Mouse (Mus musculus) kidney, postnatal 0 days (tissue): ENCODE data around the gene Slc26a10. TPM values are rescaled to one million over a fixed set of nuclear protein-coding genes. Genes with fewer than 3 reads are reported as not detected.
A peak's percentile ranks its signal among the peaks of the same experiment; 100 is the strongest.

Source experiments
- ATAC-seq: fragments of 200-750 bp; cut with Nextera tagmentation; replicated peaks from 2 replicates; pipeline ENCODE4 v1.8.0; 2017; ENCODE audit warnings: low read depth, moderate number of reproducible peaks, moderate TSS enrichment, moderate library complexity; ENCODE audit not compliant: low FRiP score
- DNase-seq: peaks from one replicate; pipeline ENCODE4 v3.0.0-alpha.2; 2016; ENCODE audit warnings: low spot score
- H3K27ac ChIP-seq: fragments of 300-500 bp; sonication (generic); 2 replicates; pipeline ENCODE4 v1.5.1; 2014; ENCODE audit warnings: mild to moderate bottlenecking
- H3K27me3 ChIP-seq: fragments of 300-500 bp; sonication (generic); 2 replicates; pipeline ENCODE4 v1.6.1; 2014; ENCODE audit warnings: low read length, mixed read lengths; ENCODE audit not compliant: insufficient read depth
- H3K36me3 ChIP-seq: fragments of 300-500 bp; sonication (generic); 2 replicates; pipeline ENCODE4 v1.6.1; 2014; ENCODE audit warnings: low read length, mixed read lengths; ENCODE audit not compliant: insufficient read depth
- H3K4me1 ChIP-seq: fragments of 300-500 bp; sonication (generic); replicated peaks from 2 replicates; pipeline ENCODE4 v1.6.1; 2014; ENCODE audit warnings: antibody characterized with exemption, low read length, mixed read lengths; ENCODE audit not compliant: insufficient read depth
- H3K4me2 ChIP-seq: fragments of 300-500 bp; sonication (generic); 2 replicates; pipeline ENCODE4 v1.6.1; 2014; ENCODE audit warnings: mild to moderate bottlenecking, low read length, moderate library complexity, mixed read lengths
- H3K4me3 ChIP-seq: fragments of 300-500 bp; sonication (generic); replicated peaks from 2 replicates; pipeline ENCODE4 v1.5.1; 2014; ENCODE audit warnings: low read depth, low read length
- H3K9ac ChIP-seq: fragments of 300-500 bp; sonication (generic); 2 replicates; pipeline ENCODE4 v1.6.1; 2014; ENCODE audit warnings: low read depth, low read length
- H3K9me3 ChIP-seq: fragments of 300-500 bp; sonication (generic); replicated peaks from 2 replicates; pipeline ENCODE4 v1.6.1; 2016; ENCODE audit warnings: low read length, inconsistent platforms, mixed read lengths
- CTCF ChIP-seq: IDR thresholded peaks from 2 replicates; pipeline ENCODE4 v1.5.1; 2016; ENCODE audit warnings: antibody characterized with exemption, low read depth, mild to moderate bottlenecking, moderate library complexity
- WGBS: fragments of 180-500 bp; shearing (Covaris S2); extraction: QIAGEN DNeasy Blood & Tissue Kit; methylation state at CpG from one replicate; pipeline ENCODE4 v1.1.7; 2014; 5-methylcytosine and 5-hydroxymethylcytosine counted together
- polyA plus RNA-seq: library from polyadenylated mRNA; unstranded; fragments of >200 nt; fragmentation: Nextera tagmentation; extraction: Ambion mirVana; gene quantifications from 2 replicates; pipeline ENCODE4 v1.2.1, GENCODE M21; 2015

Slc26a10 gene
- polyA plus RNA-seq, 1 experiment from 2014 or later = 3.1 TPM

DNA sequence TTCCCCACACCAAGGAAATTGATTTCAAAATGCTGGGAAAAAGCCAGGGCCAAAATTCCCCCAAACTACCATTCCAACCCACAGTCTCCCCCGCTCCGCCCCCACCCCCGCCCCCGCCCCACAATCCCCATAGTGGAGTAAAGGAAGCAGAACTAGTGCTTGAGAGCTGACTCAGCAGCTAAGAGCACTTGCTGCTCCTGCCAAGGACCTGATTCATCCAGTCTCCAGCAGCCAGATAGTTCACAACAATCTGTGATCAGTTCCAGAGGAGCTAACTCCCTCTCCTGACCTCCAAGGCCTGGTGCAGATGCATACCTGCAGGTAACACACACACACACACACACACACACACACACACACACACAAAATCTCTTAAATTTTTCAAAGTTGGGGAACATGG is 51.0 kb downstream of the Slc26a10 start:
- Histone ChIP-seq H3K4me2 (no peak overlapping the region), H3K36me3 (no peaks in the 10 kb centered on the region), H3K4me1 (no peaks in the 10 kb centered on the region), H3K9me3 (no peaks in the 10 kb centered on the region), H3K4me3 (no peak overlapping the region), H3K9ac (no peak overlapping the region), H3K27me3 (no peaks in the 10 kb centered on the region), H3K27ac (no peak overlapping the region)
- 63% methylated on average over 4 of the region's 4 CpGs for WGBS
- ATAC-seq (no peak), DNase-seq (no peak)
- TF ChIP-seq CTCF = no peak

- Histone ChIP-seq H3K27me3 (no peaks in the 10 kb centered on the region), H3K4me2 (no peak overlapping the region), H3K4me3 (no peak overlapping the region), H3K36me3 (no peaks in the 10 kb centered on the region), H3K27ac (no peak overlapping the region), H3K9ac (no peak overlapping the region), H3K9me3 (no peaks in the 10 kb centered on the region), H3K4me1 (no peaks in the 10 kb centered on the region)
- 60% methylated on average over 7 of the region's 7 CpGs for WGBS
- no peak for TF ChIP-seq CTCF
- ATAC-seq (no peak), DNase-seq (no peak)
These were observed 52.6 kb downstream of the Slc26a10 start for GRCm38 (mm10) chr10:127127711-127128279.

- no peak for TF ChIP-seq CTCF
- ATAC-seq = no peak
- Histone ChIP-seq H3K4me3 (no peak overlapping the region), H3K36me3 (no peaks in the 10 kb centered on the region), H3K4me2 (no peak overlapping the region), H3K4me1 (no peaks in the 10 kb centered on the region), H3K9me3 (no peaks in the 10 kb centered on the region), H3K27me3 (no peaks in the 10 kb centered on the region), H3K27ac (no peak overlapping the region), H3K9ac (no peak overlapping the region)
- WGBS = 75% methylated on average over 5 of the region's 5 CpGs
- DNase-seq = no peak
These were observed 53.9 kb downstream of the Slc26a10 start for GRCm38 (mm10) chr10:127126579-127126978.

DNA sequence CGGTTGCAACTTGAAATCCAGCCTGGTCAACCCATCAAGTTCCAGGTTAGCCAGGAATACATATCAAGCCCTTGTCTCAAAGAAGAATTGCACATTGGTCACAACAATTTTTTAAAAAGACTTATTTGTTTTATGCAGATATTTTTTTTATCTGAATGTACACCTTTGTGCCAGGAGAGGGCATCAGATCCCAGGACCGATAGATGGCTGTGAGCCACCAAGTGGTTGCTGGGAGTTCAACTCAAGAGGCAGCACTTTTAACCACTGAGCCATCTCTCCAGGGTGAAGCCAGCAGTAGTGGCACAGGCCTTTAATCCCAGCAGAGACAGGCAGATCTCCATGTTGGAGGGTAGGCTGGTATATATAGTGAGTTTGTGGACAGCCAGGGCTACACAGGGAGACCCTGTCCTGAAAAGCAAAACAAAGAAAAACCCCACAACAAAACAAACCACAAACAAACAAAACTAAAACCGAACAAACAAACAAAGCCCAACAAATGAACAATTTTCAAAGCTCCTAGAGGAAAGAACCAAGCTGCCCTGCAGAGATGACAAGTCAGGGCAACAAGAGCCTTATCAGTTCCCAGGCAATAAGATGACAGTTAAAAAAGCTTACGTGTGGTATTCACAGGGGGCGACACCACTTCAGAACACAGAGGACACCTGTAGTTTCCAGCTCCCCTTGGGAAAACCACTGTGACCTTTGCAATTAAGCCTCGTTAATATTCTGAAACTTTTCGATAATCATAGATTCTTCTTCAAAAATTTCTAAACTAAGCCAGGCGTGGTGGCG is 55.0 kb downstream of the Slc26a10 start:
- Histone ChIP-seq H3K4me2 (no peak overlapping the region), H3K9ac (no peak overlapping the region), H3K4me3 (no peak overlapping the region), H3K27ac (no peak overlapping the region), H3K27me3 (no peaks in the 10 kb centered on the region), H3K4me1 (peaks cover 2% of the 10 kb centered on the region; the same call in 1 of the 2 replicates), H3K36me3 (no peaks in the 10 kb centered on the region), H3K9me3 (no peaks in the 10 kb centered on the region)
- DNase-seq (peak; percentile 61), ATAC-seq (no peak)
- peak; percentile 78 for TF ChIP-seq CTCF
- WGBS = 80% methylated on average over 9 of the region's 9 CpGs

GRCm38 (mm10) chr10:127123436-127123805 is 57.0 kb downstream of the Slc26a10 start:
- Histone ChIP-seq H3K9me3 (no peaks in the 10 kb centered on the region), H3K9ac (0 out of 2 replicates have a peak overlapping the region, but pooled peaks have one; percentile 6), H3K4me3 (peak overlapping the region; percentile 20; the same call in 1 of the 2 replicates), H3K4me1 (peaks cover 5% of the 10 kb centered on the region; the same call in 1 of the 2 replicates), H3K27me3 (no peaks in the 10 kb centered on the region), H3K27ac (no peak overlapping the region), H3K4me2 (peak overlapping the region; percentile 62), H3K36me3 (peaks cover 7% of the 10 kb centered on the region; the same call in 1 of the 2 replicates)
- ATAC-seq = no peak
- peak; percentile 80 for DNase-seq
- WGBS = 8% methylated on average over 4 of the region's 4 CpGs
- TF ChIP-seq CTCF = peak; percentile 81

DNA sequence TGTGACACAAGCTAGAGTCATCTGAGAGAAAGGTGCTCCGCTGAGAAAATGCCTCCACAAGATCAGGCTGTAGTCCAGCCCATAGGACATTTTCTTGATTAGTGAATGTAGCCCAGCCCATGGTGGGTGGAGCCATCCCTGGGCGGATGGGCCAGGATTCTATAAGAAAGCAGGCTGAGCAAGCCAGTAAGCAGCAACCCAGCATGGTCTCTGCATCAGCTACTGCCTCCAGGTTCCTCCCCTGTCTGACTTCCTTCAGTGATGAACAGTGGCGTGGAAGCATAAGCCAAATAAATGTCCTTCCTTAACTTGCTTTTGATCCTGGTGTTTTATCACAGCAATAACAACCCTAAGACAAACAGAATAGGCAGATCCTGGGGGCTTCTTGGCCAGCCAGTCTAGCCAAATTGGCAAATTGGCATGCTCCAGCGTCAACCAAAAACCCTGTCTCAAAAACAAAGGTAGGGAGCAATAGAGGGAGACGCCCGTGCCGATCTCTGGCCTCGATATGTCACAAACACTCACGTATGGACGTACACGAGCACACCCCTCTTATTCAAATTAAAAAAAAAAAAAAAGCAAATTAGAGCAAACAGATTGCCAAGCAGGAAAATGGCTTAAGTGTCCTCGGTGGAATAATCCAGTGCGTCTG is 57.5 kb downstream of the Slc26a10 start:
- WGBS = 12% methylated on average over 13 of the region's 13 CpGs
- Histone ChIP-seq H3K4me3 (peak overlapping the region; percentile 20; the same call in 1 of the 2 replicates), H3K9ac (0 out of 2 replicates have a peak overlapping the region, but pooled peaks have one; percentile 6), H3K36me3 (peaks cover 8% of the 10 kb centered on the region; the same call in 1 of the 2 replicates), H3K27ac (no peak overlapping the region), H3K9me3 (no peaks in the 10 kb centered on the region), H3K27me3 (no peaks in the 10 kb centered on the region), H3K4me2 (peak overlapping the region; percentile 62), H3K4me1 (peaks cover 5% of the 10 kb centered on the region; the same call in 1 of the 2 replicates)
- no peak for ATAC-seq
- TF ChIP-seq CTCF = no peak
- DNase-seq = peak; percentile 55
